Mouse (Mus musculus) spleen, adult 2 months (tissue): ENCODE data around the gene Zbtb17.

Experiments
- CTCF ChIP-seq: fragments of 200-500 bp; IDR thresholded peaks from 2 replicates; pipeline ENCODE4 v1.5.1; 2011; ENCODE audit warnings: mild to moderate bottlenecking, inconsistent platforms; ENCODE audit not compliant: insufficient read depth, insufficient read length, insufficient replicate concordance; ENCODE audit errors: extremely low read depth
- POLR2A ChIP-seq: fragments of 200-500 bp; IDR thresholded peaks from 2 replicates; pipeline ENCODE4 v1.6.1; 2011; ENCODE audit warnings: low read depth, low read length, inconsistent platforms

GRCm38 (mm10) chr4:141443641-141444429, 619 bp upstream of the Zbtb17 start:
- no peak for TF ChIP-seq POLR2A
- TF ChIP-seq CTCF, result no peak
